Mouse (Mus musculus) lung, postnatal 0 days (tissue): ENCODE measurements around the gene Nkx1-1. TPM values are rescaled to one million over a fixed set of nuclear protein-coding genes. Genes with fewer than 3 reads are reported as not detected.

Experiments used
- ATAC-seq: fragments of 200-750 bp; cut with Nextera tagmentation; 2 replicates; pipeline ENCODE4 v1.8.0; 2017; ENCODE audit warnings: moderate library complexity
- DNase-seq: peaks from one replicate; pipeline ENCODE4 v3.0.0-alpha.2; 2016; ENCODE audit warnings: low spot score
- H3K27ac ChIP-seq: fragments of 300-500 bp; sonication (generic); 2 replicates; pipeline ENCODE4 v1.5.1; 2014; ENCODE audit warnings: antibody characterized with exemption, mild to moderate bottlenecking, low read length, mixed read lengths
- H3K27me3 ChIP-seq: fragments of 300-500 bp; sonication (generic); replicated peaks from 2 replicates; pipeline ENCODE4 v1.6.1; 2014; ENCODE audit warnings: low read length, mixed read lengths; ENCODE audit not compliant: insufficient read depth
- H3K36me3 ChIP-seq: fragments of 300-500 bp; sonication (generic); 2 replicates; pipeline ENCODE4 v1.6.1; 2014; ENCODE audit warnings: low read length, mixed read lengths; ENCODE audit not compliant: insufficient read depth
- H3K4me1 ChIP-seq: fragments of 300-500 bp; sonication (generic); 2 replicates; pipeline ENCODE4 v1.6.1; 2014; ENCODE audit warnings: antibody characterized with exemption, low read depth, low read length, mixed read lengths; ENCODE audit not compliant: insufficient read depth
- H3K4me2 ChIP-seq: fragments of 300-500 bp; sonication (generic); replicated peaks from 2 replicates; pipeline ENCODE4 v1.6.1; 2014; ENCODE audit warnings: low read depth, mild to moderate bottlenecking, low read length, moderate library complexity, mixed read lengths
- H3K4me3 ChIP-seq: fragments of 300-500 bp; sonication (generic); 2 replicates; pipeline ENCODE4 v1.5.1; 2014; ENCODE audit warnings: low read depth, low read length
- H3K9ac ChIP-seq: fragments of 300-500 bp; sonication (generic); replicated peaks from 2 replicates; pipeline ENCODE4 v1.6.1; 2014; ENCODE audit warnings: low read depth, mild to moderate bottlenecking
- H3K9me3 ChIP-seq: fragments of 300-500 bp; sonication (generic); 2 replicates; pipeline ENCODE4 v1.6.1; 2016; ENCODE audit warnings: low read length, mixed read lengths
- CTCF ChIP-seq: IDR thresholded peaks from 2 replicates; pipeline ENCODE4 v1.5.1; 2016; ENCODE audit warnings: antibody characterized with exemption, mild to moderate bottlenecking
- EP300 ChIP-seq: IDR thresholded peaks from 2 replicates; pipeline ENCODE4 v1.6.1; 2016; ENCODE audit warnings: antibody characterized with exemption, mild to moderate bottlenecking, control low read depth
- WGBS: fragments of 180-500 bp; shearing (Covaris S2); extraction: QIAGEN DNeasy Blood & Tissue Kit; methylation state at CpG from one replicate; pipeline ENCODE4 v1.1.7; 2014; 5-methylcytosine and 5-hydroxymethylcytosine counted together
- polyA plus RNA-seq: library from polyadenylated mRNA; unstranded; fragments of >200 nt; fragmentation: Nextera tagmentation; extraction: Ambion mirVana; gene quantifications from 2 replicates; pipeline ENCODE4 v1.2.1, GENCODE M21; 2015

Gene Nkx1-1
- not detected in 2 replicates for polyA plus RNA-seq

GRCm38 (mm10) chr5:33433201-33434138 is at the start of gene Nkx1-1:
Nkx1-1 (minus strand) TSS chr5:33433976.
- H3K36me3 ChIP-seq, result no peaks in the 10 kb centered on the region
- H3K9me3 ChIP-seq, result no peaks in the 10 kb centered on the region
- TF ChIP-seq CTCF (no peak), EP300 (no peak)
- H3K4me1 ChIP-seq, result peaks cover 4% of the 10 kb centered on the region; the same call in 1 of the 2 replicates
- H3K9ac ChIP-seq, result no peak within 1 kb of the TSS
- no peak within 1 kb of the TSS for H3K27ac ChIP-seq
- no peak within 1 kb of the TSS; the same call in 1 of the 2 replicates for H3K4me2 ChIP-seq
- peaks cover 88% of the 10 kb centered on the region for H3K27me3 ChIP-seq
- ATAC-seq, result no peak
- 1% methylated on average over 55 of the region's 90 CpGs for WGBS
- no peak within 1 kb of the TSS for H3K4me3 ChIP-seq
- DNase-seq, result no peak

GRCm38 (mm10) chr5:33481318-33481685 is 47.5 kb upstream of the Nkx1-1 start:
- no peak overlapping the region for H3K4me3 ChIP-seq
- DNase-seq (no peak), ATAC-seq (no peak)
- 43% methylated on average over 7 of the region's 7 CpGs for WGBS
- H3K9me3 ChIP-seq, result no peaks in the 10 kb centered on the region
- H3K4me1 ChIP-seq, result no peaks in the 10 kb centered on the region
- H3K4me2 ChIP-seq, result no peak overlapping the region
- TF ChIP-seq EP300, result no peak
- TF ChIP-seq CTCF, result no peak
- H3K27ac ChIP-seq, result no peak overlapping the region
- no peaks in the 10 kb centered on the region for H3K36me3 ChIP-seq
- H3K27me3 ChIP-seq, result no peaks in the 10 kb centered on the region
- no peak overlapping the region for H3K9ac ChIP-seq

GRCm38 (mm10) chr5:33480582-33481317 is 47.0 kb upstream of the Nkx1-1 start:
- 63% methylated on average over 26 of the region's 26 CpGs for WGBS
- Histone ChIP-seq H3K9ac (no peak overlapping the region), H3K9me3 (no peaks in the 10 kb centered on the region), H3K27ac (no peak overlapping the region), H3K4me1 (no peaks in the 10 kb centered on the region), H3K36me3 (no peaks in the 10 kb centered on the region), H3K4me2 (no peak overlapping the region), H3K4me3 (no peak overlapping the region), H3K27me3 (no peaks in the 10 kb centered on the region)
- ATAC-seq (no peak), DNase-seq (no peak)
- TF ChIP-seq CTCF (no peak), EP300 (no peak)

- Histone ChIP-seq H3K4me3 (no peak overlapping the region), H3K36me3 (no peaks in the 10 kb centered on the region), H3K4me2 (no peak overlapping the region), H3K9ac (no peak overlapping the region), H3K27ac (no peak overlapping the region), H3K9me3 (no peaks in the 10 kb centered on the region), H3K4me1 (no peaks in the 10 kb centered on the region), H3K27me3 (no peaks in the 10 kb centered on the region)
- TF ChIP-seq EP300 (no peak), CTCF (no peak)
- ATAC-seq, result no peak
- WGBS, result 58% methylated on average over 11 of the region's 11 CpGs
- DNase-seq, result no peak
These were observed 31.7 kb upstream of the Nkx1-1 start for GRCm38 (mm10) chr5:33465464-33465863.

- no peak for DNase-seq
- no peak overlapping the region for H3K4me2 ChIP-seq
- WGBS, result 56% methylated on average over 7 of the region's 7 CpGs
- no peak overlapping the region for H3K9ac ChIP-seq
- no peaks in the 10 kb centered on the region for H3K9me3 ChIP-seq
- no peaks in the 10 kb centered on the region for H3K4me1 ChIP-seq
- ATAC-seq, result no peak
- TF ChIP-seq EP300, result no peak
- no peak for TF ChIP-seq CTCF
- no peak overlapping the region for H3K4me3 ChIP-seq
- no peaks in the 10 kb centered on the region for H3K36me3 ChIP-seq
- no peaks in the 10 kb centered on the region for H3K27me3 ChIP-seq
- no peak overlapping the region for H3K27ac ChIP-seq
These were observed 30.6 kb upstream of the Nkx1-1 start for GRCm38 (mm10) chr5:33464390-33464789.

- 36% methylated on average over 2 of the region's 2 CpGs for whole genome bisulfite sequencing
- Histone ChIP-seq H3K27me3 (no peaks in the 10 kb centered on the region), H3K4me2 (no peak overlapping the region), H3K4me3 (no peak overlapping the region), H3K9ac (no peak overlapping the region), H3K27ac (no peak overlapping the region), H3K36me3 (no peaks in the 10 kb centered on the region), H3K9me3 (no peaks in the 10 kb centered on the region), H3K4me1 (no peaks in the 10 kb centered on the region)
- TF ChIP-seq CTCF (no peak), EP300 (no peak)
- ATAC-seq (no peak), DNase-seq (no peak)
These were observed 25.3 kb upstream of the Nkx1-1 start for GRCm38 (mm10) chr5:33459111-33459510.
